Mouse (Mus musculus) midbrain, embryonic 13.5 days (tissue): ENCODE results near the gene Phf1. TPM values are rescaled to one million over a fixed set of nuclear protein-coding genes. Genes with fewer than 3 reads are reported as not detected.
"Not testable (repeated sequence)": the region's sequence is repeated elsewhere in the genome, so short reads cannot be mapped to it uniquely, and the experiment has no call there.

Experiments used
- ATAC-seq: fragments of 200-750 bp; cut with Nextera tagmentation; 2 replicates; pipeline ENCODE4 v1.8.0; 2017; ENCODE audit warnings: mild to moderate bottlenecking, moderate TSS enrichment, moderate library complexity
- H3K27ac ChIP-seq: fragments of 300-500 bp; sonication (generic); 2 replicates; pipeline ENCODE4 v1.5.1; 2015; ENCODE audit warnings: inconsistent platforms, mild to moderate bottlenecking, moderate library complexity
- H3K27me3 ChIP-seq: fragments of 300-500 bp; sonication (generic); 2 replicates; pipeline ENCODE4 v1.6.1; 2015; ENCODE audit warnings: mild to moderate bottlenecking, inconsistent platforms
- H3K36me3 ChIP-seq: fragments of 300-500 bp; sonication (generic); 2 replicates; pipeline ENCODE4 v1.6.1; 2015; ENCODE audit warnings: mild to moderate bottlenecking, inconsistent platforms
- H3K4me1 ChIP-seq: fragments of 300-500 bp; sonication (generic); replicated peaks from 2 replicates; pipeline ENCODE4 v1.6.1; 2015; ENCODE audit warnings: inconsistent platforms
- H3K4me2 ChIP-seq: fragments of 300-500 bp; sonication (generic); replicated peaks from 2 replicates; pipeline ENCODE4 v1.6.1; 2015; ENCODE audit warnings: moderate library complexity, mild to moderate bottlenecking, inconsistent platforms
- H3K4me3 ChIP-seq: fragments of 300-500 bp; sonication (generic); replicated peaks from 2 replicates; pipeline ENCODE4 v1.5.1; 2015; ENCODE audit warnings: mild to moderate bottlenecking, inconsistent platforms
- H3K9ac ChIP-seq: fragments of 300-500 bp; sonication (generic); replicated peaks from 2 replicates; pipeline ENCODE4 v1.6.1; 2015; ENCODE audit warnings: mild to moderate bottlenecking, inconsistent platforms
- H3K9me3 ChIP-seq: fragments of 300-500 bp; sonication (generic); 2 replicates; pipeline ENCODE4 v1.6.1; 2016; ENCODE audit warnings: mild to moderate bottlenecking, inconsistent platforms
- WGBS: fragments of 180-500 bp; shearing (Covaris S2); methylation state at CpG from one replicate; pipeline ENCODE4 v1.1.7; 2015; 5-methylcytosine and 5-hydroxymethylcytosine counted together
- polyA plus RNA-seq: library from polyadenylated mRNA; unstranded; fragments of >200 nt; fragmentation: Nextera tagmentation; extraction: Ambion mirVana; gene quantifications from 2 replicates; pipeline ENCODE4 v1.2.1, GENCODE M21; 2015

The Phf1 gene
- polyA plus RNA-seq, 1 experiment from 2014 or later: 17.7 TPM

DNA sequence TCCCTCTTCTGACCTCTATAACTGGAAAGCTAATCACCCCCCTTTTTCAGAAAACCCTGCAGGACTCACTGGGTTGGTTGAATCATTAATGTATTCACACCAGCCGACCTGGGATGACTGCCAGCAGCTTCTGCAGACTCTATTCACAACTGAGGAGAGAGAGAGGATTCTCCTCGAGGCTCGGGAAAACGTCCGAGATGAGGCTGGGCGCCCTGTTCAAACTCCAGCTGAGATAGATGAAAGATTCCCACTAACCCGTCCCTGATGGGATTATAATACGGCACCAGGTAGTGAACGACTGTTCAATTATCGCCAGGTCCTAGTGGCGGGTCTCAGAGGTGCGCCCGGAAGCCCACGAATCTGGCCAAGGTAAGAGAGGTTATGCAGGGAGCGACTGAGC, 25.3 kb upstream of the Phf1 start:
- not testable (repeated sequence) for H3K4me1 ChIP-seq, H3K4me3 ChIP-seq, H3K27ac ChIP-seq, H3K27me3 ChIP-seq, H3K36me3 ChIP-seq, ATAC-seq, H3K9me3 ChIP-seq, H3K9ac ChIP-seq, H3K4me2 ChIP-seq
- WGBS: 85% methylated on average over 15 of the region's 15 CpGs

DNA sequence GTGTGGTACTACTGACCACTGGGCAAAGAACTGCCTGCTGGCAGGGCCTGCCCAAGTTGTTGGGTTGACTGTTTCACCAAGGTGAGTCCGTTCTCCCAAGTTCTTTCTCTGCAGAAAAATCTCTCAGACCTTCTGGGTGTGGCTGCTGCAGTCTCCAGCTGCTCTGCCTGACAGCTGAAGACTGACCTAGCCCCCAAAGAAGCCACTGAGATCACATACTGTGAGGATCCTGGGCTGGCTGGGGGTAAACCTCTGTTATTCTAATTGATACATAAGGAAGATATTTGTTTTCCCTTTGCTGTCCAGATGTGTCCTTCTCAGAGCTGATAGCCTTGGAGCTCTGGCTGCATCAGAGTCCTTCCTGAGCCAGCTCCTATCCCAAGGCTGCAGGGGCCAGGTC, 17.6 kb upstream of the Phf1 start:
- no peaks in the 10 kb centered on the region for H3K9me3 ChIP-seq
- WGBS: 63% methylated on average over 1 of the region's 1 CpGs
- H3K36me3 ChIP-seq: no peaks in the 10 kb centered on the region
- H3K9ac ChIP-seq: no peak overlapping the region
- no peaks in the 10 kb centered on the region for H3K27me3 ChIP-seq
- peaks cover 13% of the 10 kb centered on the region for H3K4me1 ChIP-seq
- no peak for ATAC-seq
- H3K4me3 ChIP-seq: no peak overlapping the region
- no peak overlapping the region for H3K4me2 ChIP-seq
- no peak overlapping the region for H3K27ac ChIP-seq

DNA sequence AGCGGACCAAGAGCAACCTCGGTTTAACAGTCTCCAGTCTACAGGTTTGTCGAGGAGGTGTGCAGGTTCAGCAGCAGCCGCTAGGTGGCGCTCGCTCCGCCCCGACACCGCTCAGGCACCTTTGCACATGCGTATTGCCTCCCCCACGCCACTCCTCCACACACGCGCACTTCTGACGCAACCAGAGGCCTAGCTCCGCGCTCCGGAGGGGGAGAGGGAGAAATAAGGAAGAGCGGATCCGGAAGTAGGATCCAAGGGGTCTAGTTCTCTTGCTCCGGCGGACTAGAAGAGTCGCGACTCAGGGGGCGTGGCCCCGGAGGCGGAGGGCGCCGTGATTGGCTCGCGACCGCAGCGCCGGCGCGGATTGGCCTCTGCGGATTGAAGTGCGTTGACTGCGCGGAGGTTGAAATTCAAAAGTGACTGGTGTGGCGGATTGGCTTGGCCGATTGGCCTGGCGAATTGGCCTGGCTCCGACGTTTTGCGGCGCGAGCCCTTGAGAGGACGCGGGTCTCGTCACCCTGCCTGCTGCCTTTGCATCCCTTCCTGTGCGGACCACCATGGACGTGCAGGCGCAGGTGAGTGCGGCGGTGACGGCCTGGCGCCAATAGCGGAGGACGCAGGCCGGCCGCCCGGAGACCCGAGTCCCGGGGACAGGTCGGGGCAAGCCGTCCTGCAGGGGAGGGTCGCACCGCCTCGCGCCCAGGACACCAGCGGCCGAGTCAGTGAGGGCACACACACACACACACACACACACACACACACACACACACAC, 16.0 kb upstream of the Phf1 start, which contains the start of gene Kifc5b:
Kifc5b (plus strand) TSS at position 381 of the 772 bp plus-strand sequence.
- Histone ChIP-seq H3K9me3 (no peaks in the 10 kb centered on the region), H3K36me3 (0 out of 2 replicates have a peak, but pooled peaks cover 9% of the 10 kb centered on the region), H3K27me3 (no peaks in the 10 kb centered on the region), H3K4me1 (peaks cover 13% of the 10 kb centered on the region), H3K9ac (peak within 1 kb of the TSS; percentile 67), H3K27ac (no peak within 1 kb of the TSS), H3K4me3 (peak within 1 kb of the TSS; percentile 69), H3K4me2 (peak within 1 kb of the TSS; percentile 77)
- WGBS: under 1% methylated on average over 61 of the region's 72 CpGs
- peak; percentile 99 for ATAC-seq

DNA sequence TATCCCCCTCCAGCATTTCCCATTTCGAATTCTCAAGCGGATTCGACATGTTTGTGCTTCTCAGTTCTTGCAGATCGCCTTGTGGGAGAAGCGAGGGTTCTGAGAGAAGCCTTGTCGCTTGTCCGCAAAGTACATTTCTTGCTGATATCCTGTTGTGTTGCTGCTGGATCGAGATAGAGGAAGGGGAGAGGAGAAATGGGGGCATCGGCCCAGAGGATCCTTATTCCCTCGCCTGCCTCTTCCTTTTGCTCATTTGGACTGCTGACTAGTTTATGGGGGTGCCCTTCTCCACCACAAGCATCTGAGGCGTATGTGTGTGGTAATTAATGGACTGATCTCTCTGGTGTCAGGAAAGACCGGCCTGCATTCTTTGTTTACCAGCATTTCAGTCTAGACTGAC, 15.3 kb upstream of the Phf1 start:
- 2% methylated on average over 11 of the region's 12 CpGs for WGBS
- peaks cover 13% of the 10 kb centered on the region for H3K4me1 ChIP-seq
- not testable (repeated sequence) for H3K27ac ChIP-seq, H3K27me3 ChIP-seq, H3K9me3 ChIP-seq, ATAC-seq, H3K36me3 ChIP-seq
- H3K4me3 ChIP-seq: peak overlapping the region; percentile 69
- H3K9ac ChIP-seq: peak overlapping the region; percentile 67
- H3K4me2 ChIP-seq: peak overlapping the region; percentile 77

DNA sequence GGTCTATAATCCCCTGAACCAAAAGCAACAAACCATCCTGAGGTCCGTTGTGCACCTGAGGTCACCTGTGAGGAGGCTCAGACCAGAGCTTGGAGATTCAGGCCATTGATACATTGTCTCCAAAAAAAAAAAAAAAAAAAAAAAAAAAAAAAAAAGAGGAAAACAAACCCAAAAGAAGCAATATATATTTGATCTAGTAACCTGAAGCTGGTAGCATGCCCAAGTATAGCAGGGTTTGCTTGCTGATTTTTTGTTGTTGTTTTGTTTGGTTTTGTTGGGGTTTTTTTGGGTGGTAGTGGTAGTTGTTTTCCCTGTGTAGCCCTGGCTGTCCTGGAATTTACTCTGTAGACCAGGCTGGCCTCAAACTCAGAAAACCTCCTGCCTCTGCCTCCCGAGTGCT, 14.5 kb upstream of the Phf1 start:
- Histone ChIP-seq H3K9ac (no peak overlapping the region; the same call in 1 of the 2 replicates), H3K27me3 (no peaks in the 10 kb centered on the region), H3K36me3 (peaks cover 11% of the 10 kb centered on the region; the same call in 1 of the 2 replicates), H3K4me3 (peak overlapping the region; percentile 69), H3K4me1 (peaks cover 13% of the 10 kb centered on the region), H3K4me2 (peak overlapping the region; percentile 77), H3K9me3 (no peaks in the 10 kb centered on the region), H3K27ac (no peak overlapping the region)
- no peak for ATAC-seq
- 82% methylated on average over 2 of the region's 2 CpGs for WGBS

DNA sequence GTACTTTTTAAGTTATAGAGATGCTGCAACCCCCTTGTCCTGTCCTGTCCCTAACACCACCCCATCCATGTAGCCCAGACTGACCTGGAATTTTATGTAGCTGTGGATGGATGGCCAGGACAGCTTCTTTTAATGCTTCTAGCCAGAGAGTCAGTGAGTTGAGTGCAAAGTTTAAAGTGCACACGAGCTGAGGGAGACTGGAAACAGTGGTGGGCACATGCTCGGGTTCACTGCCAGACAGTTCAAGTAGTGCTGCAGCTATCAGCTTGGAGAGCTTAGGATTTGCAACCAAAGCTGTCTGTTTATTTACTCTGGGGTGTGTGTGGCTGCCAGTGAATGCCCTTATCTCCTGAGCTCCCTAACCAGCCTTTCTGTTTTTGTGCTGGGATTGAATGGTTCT, 13.3 kb upstream of the Phf1 start:
- H3K4me2 ChIP-seq, H3K9ac ChIP-seq, H3K9me3 ChIP-seq, H3K27ac ChIP-seq, ATAC-seq, H3K27me3 ChIP-seq, H3K4me3 ChIP-seq: not testable (repeated sequence)
- peaks cover 12% of the 10 kb centered on the region for H3K36me3 ChIP-seq
- WGBS: 71% methylated on average over 2 of the region's 2 CpGs
- H3K4me1 ChIP-seq: peaks cover 13% of the 10 kb centered on the region

DNA sequence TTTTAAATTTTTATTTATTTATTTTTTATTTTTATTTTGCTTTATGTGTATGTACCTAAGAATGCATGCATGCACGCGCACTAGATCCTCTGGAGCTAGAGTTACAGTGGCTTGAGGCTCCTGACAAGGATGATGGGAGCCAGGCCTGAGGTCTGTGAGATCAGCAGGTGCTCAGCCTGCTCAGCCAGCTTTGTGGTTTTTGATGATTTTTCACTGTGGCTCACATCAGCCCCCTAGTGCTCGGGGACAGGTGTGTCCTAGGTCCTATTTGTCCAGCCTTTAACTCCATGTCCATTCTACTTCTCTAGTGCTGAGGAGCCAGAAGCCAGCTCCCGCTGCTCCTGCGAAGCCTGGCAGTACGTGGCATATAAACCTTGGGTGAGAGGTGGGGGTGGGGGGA, 10.5 kb upstream of the Phf1 start:
- not testable (repeated sequence) for H3K9ac ChIP-seq, H3K27ac ChIP-seq, H3K9me3 ChIP-seq, H3K4me3 ChIP-seq, ATAC-seq, H3K4me2 ChIP-seq, H3K27me3 ChIP-seq
- peaks cover 12% of the 10 kb centered on the region for H3K4me1 ChIP-seq
- WGBS: 95% methylated on average over 6 of the region's 6 CpGs
- peaks cover 33% of the 10 kb centered on the region for H3K36me3 ChIP-seq

DNA sequence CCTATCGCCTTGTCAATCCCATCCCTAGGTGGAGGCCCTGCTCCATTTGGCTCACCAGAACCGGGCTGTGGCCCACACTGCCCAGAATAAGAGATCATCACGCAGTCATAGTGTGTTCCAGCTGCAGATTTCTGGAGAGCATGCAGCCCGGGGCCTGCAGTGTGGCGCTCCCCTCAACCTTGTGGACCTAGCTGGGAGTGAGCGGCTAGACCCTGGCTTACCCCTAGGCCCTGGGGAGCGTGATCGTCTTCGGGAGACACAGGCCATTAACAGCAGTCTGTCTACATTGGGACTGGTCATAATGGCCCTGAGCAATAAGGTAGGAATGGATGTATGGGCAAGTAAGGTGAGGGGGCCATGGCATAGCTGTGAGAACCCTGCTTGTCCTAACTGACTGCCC, 7.4 kb upstream of the Phf1 start:
- H3K9me3 ChIP-seq, H3K27ac ChIP-seq, H3K27me3 ChIP-seq, H3K4me2 ChIP-seq, ATAC-seq, H3K9ac ChIP-seq, H3K4me1 ChIP-seq, H3K4me3 ChIP-seq: not testable (repeated sequence)
- H3K36me3 ChIP-seq: peaks cover 48% of the 10 kb centered on the region
- WGBS: 98% methylated on average over 9 of the region's 9 CpGs

DNA sequence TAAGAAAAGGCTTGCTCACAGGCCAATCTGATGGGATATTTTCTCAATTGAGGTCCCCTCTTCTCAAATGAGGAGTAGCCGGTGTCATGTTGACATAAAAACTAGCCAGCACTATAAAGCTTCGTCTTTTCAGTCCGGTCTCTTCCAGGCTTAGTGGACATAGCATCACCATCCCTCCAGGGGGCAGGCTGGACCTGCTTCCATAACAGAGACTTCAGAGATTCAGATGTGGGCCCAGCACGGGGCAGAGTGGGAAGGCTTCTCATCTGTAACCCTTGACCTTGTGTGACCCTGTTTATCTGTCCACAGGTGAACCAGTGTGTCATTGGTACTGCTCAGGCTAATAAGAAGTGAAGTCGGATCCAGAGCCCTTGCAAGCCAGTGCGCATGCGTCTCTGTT, 1.1 kb upstream of the Phf1 start:
- not testable (repeated sequence) for H3K4me3 ChIP-seq, H3K27me3 ChIP-seq, H3K27ac ChIP-seq, H3K9me3 ChIP-seq, H3K4me2 ChIP-seq, H3K9ac ChIP-seq
- 0 out of 2 replicates have a peak, but pooled peaks have one; percentile 8 for ATAC-seq
- 66% methylated on average over 7 of the region's 7 CpGs for WGBS
- peaks cover 20% of the 10 kb centered on the region for H3K4me1 ChIP-seq
- H3K36me3 ChIP-seq: peaks cover 47% of the 10 kb centered on the region

DNA sequence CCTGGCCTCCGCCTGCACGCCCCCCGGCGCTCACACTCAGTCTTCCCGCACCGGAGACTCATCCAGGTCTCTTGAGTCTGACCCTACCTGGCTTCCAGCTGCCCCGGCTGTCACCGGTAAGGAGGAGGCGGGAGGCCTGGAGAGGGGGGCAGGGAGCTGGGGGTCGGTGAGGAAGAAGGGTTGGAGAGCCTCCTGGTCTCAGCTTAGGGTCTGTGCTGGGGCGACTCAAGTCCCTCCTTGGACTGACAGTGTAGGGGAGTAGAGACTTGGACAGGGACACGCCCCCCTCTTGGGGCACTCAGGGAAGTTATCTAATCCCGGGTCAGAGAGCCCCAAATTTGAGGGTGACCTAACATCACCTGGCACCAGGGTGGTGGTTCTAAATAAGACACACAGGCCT, 567 bp downstream of the Phf1 start:
- H3K4me1 ChIP-seq: peaks cover 33% of the 10 kb centered on the region
- peak overlapping the region; percentile 88 for H3K9ac ChIP-seq
- peaks cover 45% of the 10 kb centered on the region for H3K36me3 ChIP-seq
- no peaks in the 10 kb centered on the region for H3K27me3 ChIP-seq
- 9% methylated on average over 13 of the region's 13 CpGs for WGBS
- H3K4me3 ChIP-seq: peak overlapping the region; percentile 72
- H3K9me3 ChIP-seq: no peaks in the 10 kb centered on the region
- H3K4me2 ChIP-seq: peak overlapping the region; percentile 94
- peak overlapping the region; percentile 82 for H3K27ac ChIP-seq
- peak; percentile 51 for ATAC-seq

DNA sequence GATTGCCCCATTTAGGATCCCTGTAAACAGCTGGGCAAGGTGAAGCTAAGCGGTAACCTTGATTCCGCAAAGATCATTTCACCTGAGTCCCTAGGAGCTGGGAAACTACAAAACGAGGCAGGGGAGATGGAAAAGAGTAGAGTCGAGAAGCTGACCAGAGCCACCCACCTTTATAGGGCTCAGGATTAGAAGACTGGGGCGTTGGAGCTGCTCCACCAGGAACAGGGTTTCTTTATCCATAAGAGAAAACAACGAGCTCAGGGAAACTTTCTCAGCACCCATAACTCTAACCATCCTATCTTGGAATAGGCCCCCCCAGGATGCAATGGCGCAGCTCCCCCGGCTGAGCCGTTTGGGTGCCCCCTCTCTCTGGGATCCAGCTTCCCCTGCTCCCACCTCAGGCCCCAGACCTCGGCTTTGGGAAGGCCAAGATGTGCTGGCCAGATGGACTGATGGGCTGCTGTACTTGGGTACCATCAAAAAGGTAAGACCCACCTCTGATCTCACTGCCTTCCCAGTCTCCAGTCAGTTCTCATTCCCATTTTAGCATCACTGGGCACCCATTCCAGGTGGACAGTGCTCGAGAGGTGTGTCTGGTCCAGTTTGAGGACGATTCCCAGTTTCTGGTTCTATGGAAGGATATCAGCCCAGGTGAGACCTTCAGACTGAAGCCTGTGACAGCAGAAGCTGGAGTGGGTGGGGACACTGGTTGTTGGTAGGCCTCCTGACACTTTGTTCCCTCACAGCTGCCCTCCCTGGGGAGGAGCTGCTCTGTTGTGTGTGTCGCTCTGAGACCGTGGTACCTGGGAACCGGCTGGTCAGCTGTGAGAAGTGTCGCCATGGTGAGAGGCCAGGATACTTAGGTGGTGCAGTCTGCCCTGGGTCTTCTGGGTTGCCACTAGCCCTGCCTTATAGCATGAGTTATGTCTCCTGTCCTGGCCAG, 1.3 kb downstream of the Phf1 start:
- peak overlapping the region; percentile 72 for H3K4me3 ChIP-seq
- peak overlapping the region; percentile 94 for H3K4me2 ChIP-seq
- H3K27me3 ChIP-seq: no peaks in the 10 kb centered on the region
- no peaks in the 10 kb centered on the region for H3K9me3 ChIP-seq
- H3K9ac ChIP-seq: peak overlapping the region; percentile 88
- 81% methylated on average over 16 of the region's 16 CpGs for WGBS
- H3K27ac ChIP-seq: no peak overlapping the region
- H3K4me1 ChIP-seq: peaks cover 38% of the 10 kb centered on the region
- peaks cover 39% of the 10 kb centered on the region for H3K36me3 ChIP-seq
- ATAC-seq: no peak

DNA sequence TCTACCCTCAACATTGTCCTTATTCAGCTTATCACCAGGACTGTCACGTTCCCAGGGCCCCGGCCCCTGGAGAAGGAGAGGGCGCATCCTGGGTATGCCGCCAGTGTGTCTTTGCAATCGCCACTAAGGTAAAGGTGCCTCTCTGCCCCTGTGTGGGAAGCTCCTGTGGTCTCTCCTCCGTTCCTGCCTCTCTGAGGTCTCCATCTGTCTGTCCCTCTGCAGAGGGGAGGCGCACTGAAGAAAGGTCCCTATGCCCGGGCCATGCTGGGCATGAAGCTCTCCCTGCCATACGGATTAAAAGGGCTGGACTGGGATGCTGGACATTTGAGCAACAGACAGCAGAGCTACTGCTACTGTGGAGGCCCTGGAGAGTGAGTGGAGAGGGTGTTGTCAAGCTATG, 2.2 kb downstream of the Phf1 start:
- H3K36me3 ChIP-seq: peaks cover 39% of the 10 kb centered on the region
- no peak overlapping the region for H3K4me3 ChIP-seq
- ATAC-seq: no peak
- no peak overlapping the region for H3K4me2 ChIP-seq
- no peak overlapping the region for H3K27ac ChIP-seq
- H3K9me3 ChIP-seq: no peaks in the 10 kb centered on the region
- 0 out of 2 replicates have a peak overlapping the region, but pooled peaks have one; percentile 3 for H3K9ac ChIP-seq
- WGBS: 90% methylated on average over 9 of the region's 9 CpGs
- H3K27me3 ChIP-seq: no peaks in the 10 kb centered on the region
- peaks cover 41% of the 10 kb centered on the region for H3K4me1 ChIP-seq
